Mouse (Mus musculus): ENCODE data around the gene Olfr251.

DNA sequence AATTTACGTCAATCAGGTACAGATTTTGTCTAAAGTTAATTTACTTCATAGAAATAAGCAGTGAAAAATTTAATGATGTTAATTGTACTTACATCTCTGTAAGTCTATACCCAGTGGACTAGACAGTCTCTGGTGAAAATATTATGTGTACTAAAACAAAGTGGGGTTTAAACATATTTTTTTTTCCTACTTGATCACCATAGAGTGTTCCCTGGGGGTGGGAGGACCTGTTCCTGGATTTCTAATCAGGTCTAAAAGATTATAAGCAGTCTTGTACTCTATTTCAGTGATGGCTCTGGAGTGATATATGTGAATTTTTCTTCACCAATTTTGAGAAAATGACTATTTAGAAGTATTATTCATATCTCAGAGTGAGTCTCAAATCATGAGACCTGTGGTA lies 24.5 kb downstream of the Olfr251 start, which contains the start of gene Olfr147:
- TF ChIP-seq CTCF (IDR thresholded peaks at IDR 0.05; ENCODE audit: extremely low read depth, insufficient read depth, insufficient read length, insufficient replicate concordance) (no peak), POLR2A (IDR thresholded peaks at IDR 0.05; ENCODE audit: low read depth, low read length) (no peak)
